In genomic region chr1:184846973-184847372, GRCm38 (mm10) we compare ENCODE assay signal across 13 mouse cellular contexts. TPM values are rescaled to one million over a fixed set of nuclear protein-coding genes. Genes with fewer than 3 reads are reported as not detected.
DNase-seq lines count a peak whose midpoint lies in the region; ATAC-seq and TF ChIP-seq lines count a peak whose summit lies in the region.
"Had no signal": no experiment of that assay in that cellular context is flagged by ENCODE, and none has a peak within 500 bp of the region (broad histone marks: within the 10 kb centered on the region; RNA-seq: fewer than 3 reads in every experiment).

No protein-coding gene starts in this region.

- no peaks in the 10 kb centered on the region for H3K9me3 ChIP-seq in heart, embryonic 10.5 days
- no peaks in the 10 kb centered on the region for H3K9me3 ChIP-seq in limb, embryonic 10.5 days (replicated peaks)
- H3K9me3 ChIP-seq in neural tube, embryonic 13.5 days, result no peaks in the 10 kb centered on the region
- no peaks in the 10 kb centered on the region for H3K9me3 ChIP-seq in forebrain, embryonic 15.5 days

- H3K36me3 ChIP-seq in heart, embryonic 10.5 days, result no peaks in the 10 kb centered on the region
- H3K36me3 ChIP-seq in limb, embryonic 10.5 days, result no peaks in the 10 kb centered on the region
- H3K36me3 ChIP-seq in neural tube, embryonic 13.5 days, result no peaks in the 10 kb centered on the region
- no peaks in the 10 kb centered on the region for H3K36me3 ChIP-seq in forebrain, embryonic 15.5 days

- no peak for TF ChIP-seq CTCF in left cerebral cortex, adult 2 months (IDR thresholded peaks at IDR 0.05)

- H3K27me3 ChIP-seq in heart, embryonic 10.5 days (ENCODE audit: insufficient read depth, poor library complexity, severe bottlenecking), result peaks cover 19% of the 10 kb centered on the region
- peaks cover 57% of the 10 kb centered on the region for H3K27me3 ChIP-seq in limb, embryonic 10.5 days (ENCODE audit: low read depth, poor library complexity, severe bottlenecking)
- H3K27me3 ChIP-seq in neural tube, embryonic 13.5 days, result peaks cover 57% of the 10 kb centered on the region
- 0 out of 2 replicates have a peak, but pooled peaks cover 6% of the 10 kb centered on the region for H3K27me3 ChIP-seq in forebrain, embryonic 15.5 days

- 0 out of 2 replicates have a peak overlapping the region, but pooled peaks have one; percentile 94 for H3K4me3 ChIP-seq in heart, embryonic 10.5 days
- H3K4me3 ChIP-seq in left cerebral cortex, adult 2 months, result no peak overlapping the region; the same call in 1 of the 2 replicates
- H3K4me3 ChIP-seq in limb, embryonic 10.5 days, result peak overlapping the region; percentile 81; the same call in 1 of the 2 replicates
- H3K4me3 ChIP-seq in neural tube, embryonic 13.5 days, result no peak overlapping the region
- H3K4me3 ChIP-seq in forebrain, embryonic 15.5 days, result no peak overlapping the region

- H3K9ac ChIP-seq in neural tube, embryonic 13.5 days, result no peak overlapping the region
- H3K9ac ChIP-seq in forebrain, embryonic 15.5 days (replicated peaks), result no peak overlapping the region

- no peak overlapping the region for H3K27ac ChIP-seq in heart, embryonic 10.5 days
- H3K27ac ChIP-seq in left cerebral cortex, adult 2 months, result peak overlapping the region; percentile 87
- H3K27ac ChIP-seq in limb, embryonic 10.5 days, result no peak overlapping the region
- no peak overlapping the region for H3K27ac ChIP-seq in neural tube, embryonic 13.5 days (replicated peaks)
- H3K27ac ChIP-seq in forebrain, embryonic 15.5 days (replicated peaks), result no peak overlapping the region

- ATAC-seq in neural tube, embryonic 13.5 days (ENCODE audit: low read depth), result no peak
- ATAC-seq in forebrain, embryonic 15.5 days (replicated peaks), result no peak

- intact Hi-C loops in heart, postnatal 25 days (cut with DNase I), result no loop called here
- intact Hi-C loops in left cerebral cortex, adult 2 months (cut with DNase I), result no loop called here

- H3K4me1 ChIP-seq in heart, embryonic 10.5 days, result peaks cover 34% of the 10 kb centered on the region
- peaks cover 28% of the 10 kb centered on the region for H3K4me1 ChIP-seq in limb, embryonic 10.5 days
- H3K4me1 ChIP-seq in neural tube, embryonic 13.5 days (replicated peaks), result peaks cover 38% of the 10 kb centered on the region
- peaks cover 19% of the 10 kb centered on the region for H3K4me1 ChIP-seq in forebrain, embryonic 15.5 days

- 46% methylated on average over 3 of the region's 3 CpGs for WGBS in heart, embryonic 10.5 days
- WGBS in limb, embryonic 10.5 days, result 63% methylated on average over 3 of the region's 3 CpGs
- WGBS in neural tube, embryonic 13.5 days, result 66% methylated on average over 3 of the region's 3 CpGs
- WGBS in forebrain, embryonic 15.5 days, result 49% methylated on average over 3 of the region's 3 CpGs

- peak overlapping the region; percentile 82; the same call in 1 of the 2 replicates for H3K4me2 ChIP-seq in neural tube, embryonic 13.5 days
- no peak overlapping the region for H3K4me2 ChIP-seq in forebrain, embryonic 15.5 days (replicated peaks)

- DNase-seq in heart, embryonic 10.5 days (ENCODE audit: low spot score), result no peak
- no peak for DNase-seq in heart, postnatal 25 days (ENCODE audit: low spot score)
- no peak for DNase-seq in left cerebral cortex, adult 2 months (ENCODE audit: extremely low spot score in 1 of 2, low spot score in 2 of 2)
- DNase-seq in left cerebral cortex, adult 11 months (ENCODE audit: low spot score), result no peak
- DNase-seq in limb, embryonic 10.5 days (ENCODE audit: low spot score), result no peak
- DNase-seq in left cerebral cortex, adult 8-10 months (ENCODE audit: low spot score in 2 of 2), result no peak
- DNase-seq: adrenal gland, postnatal 36 days; cerebellum, adult 18-20 months; kidney, postnatal 14 days had no signal

RNA-seq across cellular contexts. Expression of gene Marc2, which starts 0.7 kb away (rescaled TPM):
- 72.9 and 98.6 TPM in 2 replicates for polyA plus RNA-seq in heart, embryonic 10.5 days (2016; fragmentation: Nextera tagmentation; extraction: Ambion mirVana)
- total RNA-seq in heart, postnatal 25 days (2021), result 100 to 1,000 TPM; 106 to 111 TPM
- total RNA-seq in left cerebral cortex, adult 2 months (2021), result 100 to 1,000 TPM; 167 to 177 TPM
- 68.9 and 84.4 TPM in 2 replicates for polyA plus RNA-seq in limb, embryonic 10.5 days (2016; fragmentation: Nextera tagmentation; extraction: Ambion mirVana)
- 116 and 124 TPM in 2 replicates for polyA plus RNA-seq in neural tube, embryonic 13.5 days (2015; fragmentation: Nextera tagmentation; extraction: Ambion mirVana)
- 107 and 109 TPM in 2 replicates for polyA plus RNA-seq in forebrain, embryonic 15.5 days (2015; fragmentation: Nextera tagmentation; extraction: Ambion mirVana)
- 100 to 1,000 TPM; 154 to 172 (median 165) TPM for total RNA-seq in left cerebral cortex, adult 8-10 months (2022)

RNA-seq across cellular contexts. Expression of gene Marc1, which starts 35.9 kb away (rescaled TPM):
- 0.21 and 0.70 TPM in 2 replicates for polyA plus RNA-seq in heart, embryonic 10.5 days (2016; fragmentation: Nextera tagmentation; extraction: Ambion mirVana)
- total RNA-seq in heart, postnatal 25 days (2021), result not detected
- under 1 TPM in 1 of 2 experiments, not detected in 1; 0.26 TPM for total RNA-seq in left cerebral cortex, adult 2 months (2021)
- 0.15 and 0.24 TPM in 2 replicates for polyA plus RNA-seq in limb, embryonic 10.5 days (2016; fragmentation: Nextera tagmentation; extraction: Ambion mirVana)
- polyA plus RNA-seq in neural tube, embryonic 13.5 days (2015; fragmentation: Nextera tagmentation; extraction: Ambion mirVana), result not detected in 2 replicates
- not detected in 2 replicates for polyA plus RNA-seq in forebrain, embryonic 15.5 days (2015; fragmentation: Nextera tagmentation; extraction: Ambion mirVana)
- total RNA-seq in left cerebral cortex, adult 8-10 months (2022), result under 1 TPM in 1 of 4 experiments, not detected in 3; 0.28 TPM
- total RNA-seq: heart, adult 8-10 months; left cerebral cortex, postnatal 25 days had no signal

RNA-seq across cellular contexts. Expression of gene C130074G19Rik, which starts 36.0 kb away (rescaled TPM):
- polyA plus RNA-seq in heart, embryonic 10.5 days (2016; fragmentation: Nextera tagmentation; extraction: Ambion mirVana), result 0.22 and 0.82 TPM in 2 replicates
- 10 to 100 TPM; 17.4 to 18.0 TPM for total RNA-seq in heart, postnatal 25 days (2021)
- 10 to 100 TPM; 37.6 to 46.2 TPM for total RNA-seq in left cerebral cortex, adult 2 months (2021)
- polyA plus RNA-seq in limb, embryonic 10.5 days (2016; fragmentation: Nextera tagmentation; extraction: Ambion mirVana), result 0.48 and 0.64 TPM in 2 replicates
- 1.2 and 1.6 TPM in 2 replicates for polyA plus RNA-seq in neural tube, embryonic 13.5 days (2015; fragmentation: Nextera tagmentation; extraction: Ambion mirVana)
- 0.77 and 1.2 TPM in 2 replicates for polyA plus RNA-seq in forebrain, embryonic 15.5 days (2015; fragmentation: Nextera tagmentation; extraction: Ambion mirVana)
- total RNA-seq in left cerebral cortex, adult 8-10 months (2022), result 10 to 100 TPM; 45.6 to 56.4 (median 48.8) TPM

Comparison
In these comparisons a context has a peak if more than half of its experiments do, and no peak if none do; other contexts are left out.
1. H3K4me3 ChIP-seq: peak in heart, embryonic 10.5 days (single experiment) and limb, embryonic 10.5 days (single experiment); none in left cerebral cortex, adult 2 months (single experiment), neural tube, embryonic 13.5 days (single experiment) and forebrain, embryonic 15.5 days (single experiment).